Mouse (Mus musculus) limb, embryonic 12.5 days (tissue): Measurements from ENCODE around the gene Rapgef2. TPM values are rescaled to one million over a fixed set of nuclear protein-coding genes. Genes with fewer than 3 reads are reported as not detected.

ENCODE experiments used
- ATAC-seq: fragments of 200-750 bp; cut with Nextera tagmentation; 2 replicates; pipeline ENCODE4 v1.8.0; 2017; ENCODE audit warnings: low read depth, moderate TSS enrichment; ENCODE audit not compliant: insufficient number of reproducible peaks, insufficient read depth, low FRiP score, low TSS enrichment
- H3K27ac ChIP-seq: fragments of 300-500 bp; sonication (generic); 2 replicates; pipeline ENCODE4 v1.5.1; 2016; ENCODE audit warnings: mild to moderate bottlenecking, moderate library complexity
- H3K27me3 ChIP-seq: fragments of 300-500 bp; sonication (generic); 2 replicates; pipeline ENCODE4 v1.6.1; 2016; ENCODE audit warnings: mild to moderate bottlenecking, moderate library complexity
- H3K36me3 ChIP-seq: fragments of 300-500 bp; sonication (generic); 2 replicates; pipeline ENCODE4 v1.6.1; 2016; ENCODE audit warnings: mild to moderate bottlenecking, moderate library complexity
- H3K4me1 ChIP-seq: fragments of 300-500 bp; sonication (generic); replicated peaks from 2 replicates; pipeline ENCODE4 v1.6.1; 2016
- H3K4me2 ChIP-seq: fragments of 300-500 bp; sonication (generic); 2 replicates; pipeline ENCODE4 v1.6.1; 2016; ENCODE audit warnings: mild to moderate bottlenecking, moderate library complexity
- H3K4me3 ChIP-seq: fragments of 300-500 bp; sonication (generic); replicated peaks from 2 replicates; pipeline ENCODE4 v1.5.1; 2016; ENCODE audit warnings: mild to moderate bottlenecking
- H3K9ac ChIP-seq: fragments of 300-500 bp; sonication (generic); replicated peaks from 2 replicates; pipeline ENCODE4 v1.6.1; 2016; ENCODE audit warnings: mild to moderate bottlenecking, moderate library complexity
- H3K9me3 ChIP-seq: fragments of 300-500 bp; sonication (generic); 2 replicates; pipeline ENCODE4 v1.6.1; 2016; ENCODE audit warnings: mild to moderate bottlenecking, moderate library complexity
- WGBS: fragments of 180-500 bp; shearing (Covaris S2); methylation state at CpG from one replicate; pipeline ENCODE4 v1.1.7; 2016; 5-methylcytosine and 5-hydroxymethylcytosine counted together
- polyA plus RNA-seq: library from polyadenylated mRNA; unstranded; fragments of >200 nt; fragmentation: Nextera tagmentation; extraction: Ambion mirVana; gene quantifications from 2 replicates; pipeline ENCODE4 v1.2.1, GENCODE M21; 2016

Gene Rapgef2
- polyA plus RNA-seq, 1 experiment from 2014 or later = 9.8 TPM

- Histone ChIP-seq H3K9me3 (no peaks in the 10 kb centered on the region), H3K4me1 (peaks cover 66% of the 10 kb centered on the region), H3K27me3 (no peaks in the 10 kb centered on the region), H3K27ac (no peak overlapping the region), H3K4me2 (no peak overlapping the region), H3K36me3 (no peaks in the 10 kb centered on the region), H3K9ac (no peak overlapping the region), H3K4me3 (no peak overlapping the region)
- peak; percentile 61; the same call in 1 of the 2 replicates for ATAC-seq
- WGBS = 42% methylated on average over 9 of the region's 9 CpGs
Observed at GRCm38 (mm10) chr3:79221296-79222191, 64.8 kb downstream of the Rapgef2 start.

DNA sequence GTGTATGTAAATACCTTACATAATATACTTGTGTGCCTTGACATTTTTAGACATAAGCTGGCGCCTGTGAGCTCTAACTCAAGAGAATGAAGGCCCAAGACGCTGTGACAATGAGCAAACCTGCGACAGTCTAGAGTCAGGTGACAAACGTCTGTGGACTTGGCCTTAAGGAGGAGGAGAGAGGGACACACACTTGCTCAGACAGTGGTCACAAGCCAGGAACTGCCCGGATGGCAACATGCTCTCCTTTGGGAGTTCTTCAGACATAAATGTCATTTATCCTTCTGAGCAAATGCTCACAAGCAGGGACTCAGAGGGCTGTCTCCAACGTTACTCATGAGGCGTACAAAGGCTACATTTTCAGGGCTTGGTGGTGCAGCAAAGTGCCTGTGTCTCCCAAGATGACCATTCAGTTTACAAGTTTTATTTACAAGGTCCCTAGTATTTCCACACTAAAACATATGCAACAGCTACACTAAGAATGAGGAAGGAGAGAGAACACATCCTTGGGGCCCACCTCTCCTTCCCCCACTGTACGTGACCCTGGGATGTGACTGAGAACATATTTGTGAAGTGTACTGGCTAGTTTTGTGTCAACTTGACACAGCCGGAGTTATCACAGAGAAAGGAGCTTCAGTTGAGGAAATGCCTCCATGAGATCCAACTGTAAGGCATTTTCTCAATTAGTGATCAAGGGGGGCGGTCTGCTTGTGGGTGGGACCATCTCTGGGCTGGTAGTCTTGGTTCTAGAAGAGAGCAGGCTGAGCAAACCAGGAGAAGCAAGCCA lies 67.0 kb downstream of the Rapgef2 start:
- H3K27me3 ChIP-seq = no peaks in the 10 kb centered on the region
- 77% methylated on average over 10 of the region's 10 CpGs for WGBS
- H3K9me3 ChIP-seq = no peaks in the 10 kb centered on the region
- no peak for ATAC-seq
- no peaks in the 10 kb centered on the region for H3K36me3 ChIP-seq
- H3K4me3 ChIP-seq = no peak overlapping the region
- H3K4me2 ChIP-seq = no peak overlapping the region
- no peak overlapping the region for H3K27ac ChIP-seq
- H3K4me1 ChIP-seq = peaks cover 56% of the 10 kb centered on the region
- no peak overlapping the region for H3K9ac ChIP-seq

GRCm38 (mm10) chr3:79218566-79219051 lies 67.7 kb downstream of the Rapgef2 start:
- Histone ChIP-seq H3K9me3 (no peaks in the 10 kb centered on the region), H3K4me3 (no peak overlapping the region), H3K36me3 (no peaks in the 10 kb centered on the region), H3K4me1 (peaks cover 53% of the 10 kb centered on the region), H3K9ac (no peak overlapping the region), H3K27me3 (no peaks in the 10 kb centered on the region), H3K27ac (no peak overlapping the region), H3K4me2 (no peak overlapping the region)
- 66% methylated on average over 4 of the region's 4 CpGs for WGBS
- no peak for ATAC-seq

- no peaks in the 10 kb centered on the region for H3K27me3 ChIP-seq
- peaks cover 11% of the 10 kb centered on the region; the same call in 1 of the 2 replicates for H3K4me1 ChIP-seq
- 64% methylated on average over 5 of the region's 5 CpGs for WGBS
- no peak overlapping the region for H3K4me2 ChIP-seq
- no peak overlapping the region for H3K4me3 ChIP-seq
- H3K9me3 ChIP-seq = no peaks in the 10 kb centered on the region
- no peak for ATAC-seq
- no peak overlapping the region for H3K9ac ChIP-seq
- peaks cover 8% of the 10 kb centered on the region for H3K36me3 ChIP-seq
- no peak overlapping the region for H3K27ac ChIP-seq
Observed at GRCm38 (mm10) chr3:79210243-79210642, 76.1 kb downstream of the Rapgef2 start.

DNA sequence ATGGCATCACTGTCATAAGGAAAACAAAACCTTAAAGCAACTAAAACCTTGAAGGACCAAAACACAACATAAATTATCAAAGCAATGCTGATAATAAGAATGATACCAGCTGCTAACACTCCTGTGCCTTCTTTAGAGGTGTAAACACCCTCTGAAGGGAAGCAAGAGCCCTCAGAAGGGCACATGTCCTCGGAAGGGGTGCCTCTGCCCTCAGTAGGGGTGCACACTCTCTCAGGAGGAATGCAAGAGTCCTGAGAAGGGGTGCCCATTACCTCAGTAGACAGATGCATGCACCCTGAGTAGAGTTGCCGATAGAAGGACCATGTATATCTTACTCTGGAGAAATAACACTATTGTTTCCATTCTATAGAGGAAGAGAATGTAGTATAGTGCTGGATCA lies 79.1 kb downstream of the Rapgef2 start:
- Histone ChIP-seq H3K27ac (no peak overlapping the region), H3K4me2 (no peak overlapping the region), H3K27me3 (no peaks in the 10 kb centered on the region), H3K4me1 (peaks cover 25% of the 10 kb centered on the region), H3K36me3 (peaks cover 8% of the 10 kb centered on the region), H3K9ac (no peak overlapping the region), H3K9me3 (no peaks in the 10 kb centered on the region), H3K4me3 (no peak overlapping the region)
- 82% methylated on average over 2 of the region's 2 CpGs for WGBS
- ATAC-seq = no peak

DNA sequence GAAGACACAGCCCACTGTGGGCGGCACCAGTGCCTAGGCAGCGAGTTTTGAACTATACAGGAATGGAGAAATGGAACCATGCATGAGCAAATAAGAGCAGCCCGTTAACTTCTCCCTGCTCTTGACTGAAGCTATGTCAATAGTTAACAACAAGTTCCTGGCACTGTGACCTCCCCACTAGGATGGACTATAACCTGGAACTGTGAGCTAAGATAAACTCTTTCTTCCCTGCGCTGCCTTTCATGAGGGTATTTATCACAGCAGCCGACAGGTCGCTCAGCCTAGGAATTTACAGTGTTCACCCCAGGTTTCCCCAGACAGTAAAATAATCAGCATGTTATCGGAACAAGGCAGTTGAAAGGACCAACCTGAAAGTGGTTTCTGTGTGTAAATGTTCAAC lies 79.8 kb downstream of the Rapgef2 start:
- H3K9ac ChIP-seq = no peak overlapping the region
- 86% methylated on average over 7 of the region's 7 CpGs for WGBS

GRCm38 (mm10) chr3:79205981-79206380 lies 80.3 kb downstream of the Rapgef2 start:
- no peak overlapping the region for H3K4me2 ChIP-seq
- H3K27me3 ChIP-seq = no peaks in the 10 kb centered on the region
- peaks cover 26% of the 10 kb centered on the region for H3K4me1 ChIP-seq
- H3K9me3 ChIP-seq = no peaks in the 10 kb centered on the region
- peaks cover 8% of the 10 kb centered on the region for H3K36me3 ChIP-seq
- peak overlapping the region; percentile 9; the same call in 1 of the 2 replicates for H3K27ac ChIP-seq
- H3K4me3 ChIP-seq = no peak overlapping the region
- ATAC-seq = no peak
- no peak overlapping the region for H3K9ac ChIP-seq
- WGBS = 57% methylated on average over 4 of the region's 4 CpGs

More for the DNA sequence above, 79.8 kb downstream of the Rapgef2 start:
- Histone ChIP-seq H3K4me3 (no peak overlapping the region), H3K36me3 (peaks cover 8% of the 10 kb centered on the region), H3K4me2 (no peak overlapping the region), H3K4me1 (peaks cover 26% of the 10 kb centered on the region), H3K27ac (0 out of 2 replicates have a peak overlapping the region, but pooled peaks have one; percentile 9), H3K27me3 (no peaks in the 10 kb centered on the region), H3K9me3 (no peaks in the 10 kb centered on the region)
- ATAC-seq = no peak

DNA sequence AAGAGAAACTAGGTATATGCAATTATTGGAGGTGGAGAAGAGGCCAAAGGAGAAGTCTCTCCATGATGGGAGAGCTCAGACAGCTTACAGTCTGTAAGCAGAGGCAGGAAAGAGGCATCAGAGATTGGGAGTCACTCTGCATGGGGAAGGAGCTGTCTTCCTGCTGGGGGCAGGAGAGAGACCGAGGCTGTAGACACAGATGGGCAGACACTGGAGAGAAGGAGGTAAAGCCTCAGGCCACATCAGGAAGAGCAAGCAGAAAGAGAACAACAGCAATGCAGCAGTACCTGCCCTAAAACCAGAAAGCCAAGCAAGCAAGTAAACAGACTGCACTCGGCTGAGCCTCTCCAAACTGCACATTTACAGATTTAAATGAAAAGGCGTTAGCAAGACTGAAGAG lies 81.2 kb downstream of the Rapgef2 start:
- Histone ChIP-seq H3K4me1 (peaks cover 21% of the 10 kb centered on the region), H3K4me3 (no peak overlapping the region), H3K36me3 (peaks cover 8% of the 10 kb centered on the region), H3K9ac (no peak overlapping the region), H3K27ac (peak overlapping the region; percentile 41; the same call in 1 of the 2 replicates), H3K9me3 (no peaks in the 10 kb centered on the region), H3K27me3 (no peaks in the 10 kb centered on the region), H3K4me2 (no peak overlapping the region)
- 27% methylated on average over 3 of the region's 3 CpGs for WGBS
- ATAC-seq = no peak

DNA sequence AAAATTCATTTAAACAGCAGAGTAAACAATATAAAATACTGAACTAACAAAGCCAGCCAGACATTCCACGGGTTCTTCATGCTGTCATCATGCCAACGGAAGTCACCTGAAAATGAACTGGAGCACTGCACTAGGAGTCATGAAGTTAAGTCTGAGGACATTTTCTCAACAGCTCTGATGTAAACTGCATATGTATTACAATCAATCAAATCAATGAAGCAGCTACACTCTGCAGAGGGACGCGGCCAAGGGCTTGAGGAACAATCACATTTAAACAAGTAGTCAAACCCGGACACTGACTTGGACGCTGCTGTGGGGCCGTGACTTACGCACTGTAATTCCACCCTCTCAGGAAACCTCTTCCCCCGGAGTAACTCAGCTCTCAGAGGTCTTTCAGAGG lies 82.1 kb downstream of the Rapgef2 start:
- Histone ChIP-seq H3K4me2 (no peak overlapping the region), H3K9ac (no peak overlapping the region), H3K9me3 (no peaks in the 10 kb centered on the region), H3K27me3 (no peaks in the 10 kb centered on the region), H3K27ac (no peak overlapping the region), H3K36me3 (peaks cover 6% of the 10 kb centered on the region), H3K4me1 (peaks cover 21% of the 10 kb centered on the region), H3K4me3 (no peak overlapping the region)
- no peak for ATAC-seq
- 90% methylated on average over 9 of the region's 9 CpGs for WGBS

- Histone ChIP-seq H3K27ac (no peak overlapping the region), H3K9ac (no peak overlapping the region), H3K9me3 (no peaks in the 10 kb centered on the region), H3K27me3 (no peaks in the 10 kb centered on the region), H3K4me1 (peaks cover 21% of the 10 kb centered on the region), H3K4me3 (no peak overlapping the region), H3K4me2 (no peak overlapping the region), H3K36me3 (peaks cover 4% of the 10 kb centered on the region)
- no peak for ATAC-seq
- 86% methylated on average over 5 of the region's 5 CpGs for WGBS
Observed at GRCm38 (mm10) chr3:79203821-79204220, 82.5 kb downstream of the Rapgef2 start.

- ATAC-seq = no peak
Observed at GRCm38 (mm10) chr3:79203178-79203577, 83.1 kb downstream of the Rapgef2 start.

More at GRCm38 (mm10) chr3:79203178-79203577, 83.1 kb downstream of the Rapgef2 start:
- H3K9ac ChIP-seq = no peak overlapping the region
- H3K4me2 ChIP-seq = no peak overlapping the region
- WGBS = 68% methylated on average over 3 of the region's 3 CpGs
- H3K27me3 ChIP-seq = no peaks in the 10 kb centered on the region
- peaks cover 21% of the 10 kb centered on the region for H3K4me1 ChIP-seq
- no peaks in the 10 kb centered on the region for H3K9me3 ChIP-seq
- no peak overlapping the region for H3K4me3 ChIP-seq
- no peaks in the 10 kb centered on the region for H3K36me3 ChIP-seq
- no peak overlapping the region for H3K27ac ChIP-seq
